Mouse (Mus musculus) hindbrain, embryonic 14.5 days (tissue): ENCODE measurements around the gene Agpat3. TPM values are rescaled to one million over a fixed set of nuclear protein-coding genes. Genes with fewer than 3 reads are reported as not detected.

Experiments used
- ATAC-seq: fragments of 200-750 bp; cut with Nextera tagmentation; 2 replicates; pipeline ENCODE4 v1.8.0; 2017; ENCODE audit warnings: moderate number of reproducible peaks, mild to moderate bottlenecking, moderate TSS enrichment, moderate library complexity; ENCODE audit not compliant: low FRiP score
- DNase-seq: peaks from one replicate; pipeline ENCODE4 v3.0.0-alpha.2; 2015; ENCODE audit warnings: low spot score
- H3K27ac ChIP-seq: fragments of 300-500 bp; sonication (generic); 2 replicates; pipeline ENCODE4 v1.5.1; 2014; ENCODE audit warnings: mild to moderate bottlenecking, moderate library complexity
- H3K27me3 ChIP-seq: fragments of 300-500 bp; sonication (generic); 2 replicates; pipeline ENCODE4 v1.6.1; 2014; ENCODE audit warnings: mild to moderate bottlenecking, low read length, mixed read lengths; ENCODE audit not compliant: control insufficient read depth, insufficient read depth
- H3K36me3 ChIP-seq: fragments of 300-500 bp; sonication (generic); replicated peaks from 2 replicates; pipeline ENCODE4 v1.6.1; 2014; ENCODE audit not compliant: control insufficient read depth, insufficient read depth
- H3K4me1 ChIP-seq: fragments of 300-500 bp; sonication (generic); replicated peaks from 2 replicates; pipeline ENCODE4 v1.6.1; 2014; ENCODE audit warnings: antibody characterized with exemption, low read length, mixed read lengths; ENCODE audit not compliant: control insufficient read depth, insufficient read depth
- H3K4me2 ChIP-seq: fragments of 300-500 bp; sonication (generic); replicated peaks from 2 replicates; pipeline ENCODE4 v1.6.1; 2014; ENCODE audit warnings: mild to moderate bottlenecking, moderate library complexity
- H3K4me3 ChIP-seq: fragments of 300-500 bp; sonication (generic); replicated peaks from 2 replicates; pipeline ENCODE4 v1.5.1; 2014; ENCODE audit warnings: mild to moderate bottlenecking, low read length
- H3K9ac ChIP-seq: fragments of 300-500 bp; sonication (generic); 2 replicates; pipeline ENCODE4 v1.6.1; 2014
- H3K9me3 ChIP-seq: fragments of 300-500 bp; sonication (generic); 2 replicates; pipeline ENCODE4 v1.6.1; 2016; ENCODE audit warnings: low read length; ENCODE audit not compliant: control insufficient read depth
- WGBS: fragments of 180-500 bp; shearing (Covaris S2); extraction: QIAGEN DNeasy Blood & Tissue Kit; methylation state at CpG from one replicate; pipeline ENCODE4 v1.1.7; 2014; 5-methylcytosine and 5-hydroxymethylcytosine counted together
- microRNA-seq: library from miRNA; unstranded; fragments of <30 nt; microRNA quantifications from one replicate; pipeline ENCODE4, GENCODE M21; 2016
- polyA plus RNA-seq: library from polyadenylated mRNA; unstranded; fragments of >200 nt; fragmentation: Nextera tagmentation; extraction: Ambion mirVana; gene quantifications from 2 replicates; pipeline ENCODE4 v1.2.1, GENCODE M21; 2014

Agpat3 gene
- polyA plus RNA-seq, 1 experiment from 2014 or later: 80.3 TPM

GRCm38 (mm10) chr10:78227875-78228559 lies 124.3 kb downstream of the Agpat3 start:
- Histone ChIP-seq H3K36me3 (peaks cover 53% of the 10 kb centered on the region), H3K9me3 (no peaks in the 10 kb centered on the region), H3K4me3 (no peak overlapping the region), H3K4me1 (no peaks in the 10 kb centered on the region), H3K27ac (no peak overlapping the region), H3K27me3 (no peaks in the 10 kb centered on the region), H3K9ac (no peak overlapping the region), H3K4me2 (no peak overlapping the region)
- no peak for DNase-seq
- ATAC-seq: no peak
- 93% methylated on average over 8 of the region's 8 CpGs for WGBS

GRCm38 (mm10) chr10:78224136-78224535 lies 128.2 kb downstream of the Agpat3 start:
- Histone ChIP-seq H3K4me2 (no peak overlapping the region), H3K27me3 (no peaks in the 10 kb centered on the region), H3K9ac (no peak overlapping the region), H3K4me3 (no peak overlapping the region), H3K36me3 (peaks cover 66% of the 10 kb centered on the region), H3K9me3 (no peaks in the 10 kb centered on the region), H3K27ac (no peak overlapping the region), H3K4me1 (no peaks in the 10 kb centered on the region)
- DNase-seq: no peak
- no peak for ATAC-seq
- 92% methylated on average over 6 of the region's 6 CpGs for WGBS

DNA sequence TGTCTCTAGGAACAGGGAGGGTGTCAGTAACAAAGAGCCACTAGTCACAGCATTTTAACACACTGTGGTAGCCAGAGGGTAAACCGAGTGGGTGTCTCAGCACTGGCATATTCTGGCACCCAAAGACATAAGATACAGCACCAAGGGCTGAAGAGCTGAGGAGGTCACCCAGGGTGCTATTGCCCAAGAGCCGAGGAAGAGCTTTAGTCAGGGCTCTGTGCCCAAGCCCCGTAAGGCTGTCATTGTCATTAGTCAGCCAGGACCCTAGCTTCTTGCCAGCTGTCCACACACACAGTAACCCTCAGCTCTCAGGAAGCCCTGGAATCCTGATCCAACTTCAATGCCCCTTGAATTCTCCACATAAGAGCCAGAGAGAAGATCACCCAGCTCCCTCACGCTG lies 129.4 kb downstream of the Agpat3 start:
- no peak for DNase-seq
- no peak overlapping the region for H3K9ac ChIP-seq
- H3K36me3 ChIP-seq: peaks cover 66% of the 10 kb centered on the region
- H3K27ac ChIP-seq: no peak overlapping the region
- H3K4me2 ChIP-seq: no peak overlapping the region
- 83% methylated on average over 4 of the region's 4 CpGs for WGBS
- H3K9me3 ChIP-seq: no peaks in the 10 kb centered on the region
- no peak overlapping the region for H3K4me3 ChIP-seq
- no peak for ATAC-seq
- no peaks in the 10 kb centered on the region for H3K4me1 ChIP-seq
- no peaks in the 10 kb centered on the region for H3K27me3 ChIP-seq

DNA sequence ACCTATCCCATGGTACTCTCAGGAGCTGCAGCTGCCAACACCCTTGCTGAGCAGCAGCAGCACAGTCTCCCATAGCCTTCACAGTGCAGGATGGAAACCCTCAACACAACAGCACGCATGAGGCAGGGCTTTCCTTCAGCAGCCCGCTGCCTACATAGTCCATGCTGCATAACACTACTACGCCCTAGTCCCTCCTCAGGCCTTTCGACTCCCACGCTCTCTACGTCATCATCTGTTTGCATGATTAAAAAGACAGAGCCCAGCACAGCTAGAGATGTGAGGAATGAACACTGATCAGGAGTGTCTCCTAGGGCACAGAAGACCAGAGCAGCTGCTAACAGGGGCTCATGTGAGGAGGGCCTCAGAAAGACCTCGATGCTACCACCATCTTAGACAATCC lies 131.0 kb downstream of the Agpat3 start:
- Histone ChIP-seq H3K4me3 (no peak overlapping the region), H3K36me3 (peaks cover 68% of the 10 kb centered on the region), H3K4me2 (no peak overlapping the region), H3K27me3 (no peaks in the 10 kb centered on the region), H3K9ac (no peak overlapping the region), H3K4me1 (no peaks in the 10 kb centered on the region), H3K27ac (no peak overlapping the region), H3K9me3 (no peaks in the 10 kb centered on the region)
- no peak for DNase-seq
- ATAC-seq: no peak
- 93% methylated on average over 7 of the region's 7 CpGs for WGBS

- H3K36me3 ChIP-seq: peaks cover 77% of the 10 kb centered on the region
These were observed 132.8 kb downstream of the Agpat3 start for GRCm38 (mm10) chr10:78219528-78219927.

More at GRCm38 (mm10) chr10:78219528-78219927, 132.8 kb downstream of the Agpat3 start:
- no peak for DNase-seq
- ATAC-seq: no peak
- Histone ChIP-seq H3K9ac (no peak overlapping the region), H3K4me1 (no peaks in the 10 kb centered on the region), H3K4me2 (no peak overlapping the region), H3K27ac (no peak overlapping the region), H3K4me3 (no peak overlapping the region), H3K27me3 (no peaks in the 10 kb centered on the region), H3K9me3 (no peaks in the 10 kb centered on the region)
- WGBS: 95% methylated on average over 1 of the region's 1 CpGs

Small RNA genes lying within 50 kb of the gene (microRNA-seq; reads per million reads assigned to microRNA genes)
- gene Mir7659: not detected

Other genes with a start within 250 kb of the Agpat3 start
- gene D10Jhu81e, start 182.7 kb downstream of the Agpat3 start, polyA plus RNA-seq: 17.3 and 22.0 TPM in 2 replicates
- 13.5 and 15.8 TPM in 2 replicates for gene Pwp2, start 167.3 kb downstream of the Agpat3 start, polyA plus RNA-seq
- gene Trappc10, start 107.8 kb downstream of the Agpat3 start, polyA plus RNA-seq: 35.5 and 39.7 TPM in 2 replicates
- gene Rrp1, start 60.6 kb upstream of the Agpat3 start, polyA plus RNA-seq: 324 and 336 TPM in 2 replicates
- 97.3 and 119 TPM in 2 replicates for gene Cstb, start 73.2 kb upstream of the Agpat3 start, polyA plus RNA-seq
- gene Pdxk, start 112.5 kb upstream of the Agpat3 start, polyA plus RNA-seq: 30.0 and 32.9 TPM in 2 replicates
- gene Olfr1358, start 164.9 kb upstream of the Agpat3 start, polyA plus RNA-seq: not detected in 2 replicates
- 42.7 and 46.0 TPM in 2 replicates for gene Ilvbl, start 221.9 kb upstream of the Agpat3 start, polyA plus RNA-seq
- 3.6 and 4.2 TPM in 2 replicates for gene Syde1, start 239.5 kb upstream of the Agpat3 start, polyA plus RNA-seq